Mouse (Mus musculus) lung, postnatal 4 days (tissue): ENCODE results near the gene Rps24.
"Not testable (repeated sequence)": the region's sequence is repeated elsewhere in the genome, so short reads cannot be mapped to it uniquely, and the experiment has no call there.

Experiments
- DNase-seq, 2 experiments: peaks; one replicate each; pipeline ENCODE4 v3.0.0; 2021

Gene Rps24

DNA sequence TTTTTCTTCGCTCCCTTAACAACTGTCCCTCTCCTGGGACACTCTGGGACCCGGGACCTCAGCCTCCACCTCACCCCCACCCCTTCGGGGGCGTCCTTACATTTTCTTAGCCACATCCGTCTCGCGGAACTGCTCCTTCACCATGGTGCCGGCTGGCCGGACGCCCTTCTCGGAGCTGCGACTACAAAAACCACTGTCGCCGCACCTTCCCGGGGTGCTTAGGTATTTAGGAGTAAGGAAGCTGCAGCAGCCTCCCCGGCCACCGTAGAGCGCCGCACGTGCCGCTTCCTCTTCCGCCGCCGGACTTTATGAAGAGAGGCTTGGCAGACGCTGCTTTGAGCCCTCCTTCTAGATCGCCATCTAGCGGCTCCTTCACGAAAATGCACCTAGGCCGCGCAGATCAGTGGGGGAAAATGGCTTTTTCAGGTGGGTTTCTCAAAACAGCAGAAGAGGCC is at the start of gene Rps24, which contains the start of gene Polr3a:
TSS of gene Rps24 (plus strand) at position 353 of the 455 bp plus-strand sequence.
TSS of gene Polr3a (minus strand) at position 286 of the 455 bp plus-strand sequence.
- peak; percentile 91 to 94 for DNase-seq

DNA sequence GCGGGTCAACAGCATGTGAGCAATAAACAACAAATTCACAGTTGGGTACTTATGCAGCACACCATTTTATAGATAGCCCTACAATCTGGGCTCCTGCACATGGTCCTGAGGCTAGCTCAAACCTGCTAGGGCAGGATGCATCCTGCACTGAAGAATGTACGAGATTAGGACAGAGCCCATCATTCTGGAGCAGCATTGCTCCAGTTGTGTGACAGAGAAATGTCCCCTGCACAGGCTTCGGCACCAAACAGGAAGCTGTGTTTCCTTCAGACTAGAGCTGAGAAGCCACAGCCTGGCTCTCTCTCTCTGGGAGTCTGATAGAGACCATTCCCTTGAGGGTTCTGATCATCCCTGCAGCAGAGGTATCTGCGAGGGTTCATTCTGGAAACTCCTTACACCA is 43.4 kb upstream of the Rps24 start:
- DNase-seq, result not testable (repeated sequence)

DNA sequence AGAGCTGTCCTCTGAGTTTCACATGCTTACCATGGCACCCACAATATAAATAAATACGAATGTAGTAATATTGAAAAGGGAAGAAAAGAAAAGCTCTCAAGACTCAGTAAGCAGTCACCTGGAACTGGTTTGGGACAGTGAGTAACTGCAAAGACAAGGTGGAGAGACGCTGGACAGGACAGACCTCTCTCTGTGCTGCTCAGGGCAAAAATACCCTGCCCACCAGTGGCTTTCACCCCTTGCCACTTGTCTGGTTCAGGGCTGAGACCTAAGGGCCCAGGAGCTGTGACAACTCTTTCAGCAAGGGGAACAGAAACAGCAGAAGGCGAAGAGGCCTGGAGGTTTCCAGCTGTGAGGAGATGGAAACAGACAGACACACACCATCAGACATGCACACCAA is 28.7 kb upstream of the Rps24 start:
- DNase-seq, result no peak

DNA sequence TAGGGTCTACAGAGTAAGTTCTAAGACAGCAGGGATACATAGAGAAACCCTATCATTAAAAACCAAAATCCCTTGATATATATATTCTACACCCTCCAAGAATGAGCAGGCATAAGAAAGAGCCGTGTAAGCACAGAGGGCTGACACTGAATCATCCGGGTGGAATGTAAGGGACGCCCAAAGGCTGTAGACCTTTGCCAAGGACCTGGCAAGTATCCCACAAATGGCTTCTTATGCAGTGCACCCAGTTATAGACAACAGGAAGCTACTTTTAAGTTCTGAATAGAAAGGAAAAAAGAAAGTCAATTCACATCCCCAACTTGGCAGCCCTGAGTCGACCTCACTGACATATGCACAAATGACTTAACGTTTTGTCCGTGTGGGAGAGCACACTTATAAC is 18.1 kb upstream of the Rps24 start:
- DNase-seq, result no peak

GRCm38 (mm10) chr14:24486241-24486767 is 621 bp upstream of the Rps24 start:
- DNase-seq, result no peak

GRCm38 (mm10) chr14:24489772-24490171 is 2.8 kb downstream of the Rps24 start:
- not testable (repeated sequence) for DNase-seq

DNA sequence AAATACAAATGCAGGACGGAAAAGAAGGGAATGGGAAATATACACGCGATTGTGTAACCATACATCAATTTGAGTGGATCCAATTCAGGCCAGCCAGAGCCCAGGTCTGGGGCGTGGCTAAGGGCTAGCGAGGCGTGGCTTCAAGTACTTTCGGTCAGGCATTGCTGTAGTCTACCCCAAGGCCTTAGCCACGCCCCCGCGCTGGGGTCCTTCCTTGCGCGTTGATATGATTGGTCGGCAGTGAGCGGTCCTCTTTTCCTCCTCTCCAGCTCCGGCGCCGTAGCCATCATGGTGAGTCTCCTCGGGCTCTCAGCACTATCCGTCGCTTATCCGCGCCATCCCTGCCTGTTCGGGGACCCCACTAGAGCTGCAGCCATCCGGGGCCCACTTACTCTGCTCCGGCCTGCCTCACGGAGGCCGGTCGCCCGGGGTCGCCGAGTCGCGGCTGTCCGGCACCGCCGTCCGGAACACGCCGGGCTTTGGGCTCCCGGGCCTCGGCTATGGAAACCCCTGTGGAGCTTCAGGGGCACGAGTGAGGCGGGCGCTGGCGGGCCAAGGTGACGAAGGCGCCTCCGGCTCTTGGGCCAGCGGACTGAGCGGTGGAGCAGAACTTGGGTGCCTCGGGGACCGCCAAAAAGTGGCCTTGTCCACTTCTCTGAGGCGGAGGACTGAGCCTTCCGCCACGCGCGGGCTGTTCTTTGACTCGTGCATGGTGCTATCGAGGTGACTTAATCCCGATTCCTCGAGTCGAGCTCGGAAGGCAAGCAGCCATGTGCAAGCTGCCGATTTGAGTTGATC is 3.7 kb downstream of the Rps24 start:
- peak; percentile 97 for DNase-seq

DNA sequence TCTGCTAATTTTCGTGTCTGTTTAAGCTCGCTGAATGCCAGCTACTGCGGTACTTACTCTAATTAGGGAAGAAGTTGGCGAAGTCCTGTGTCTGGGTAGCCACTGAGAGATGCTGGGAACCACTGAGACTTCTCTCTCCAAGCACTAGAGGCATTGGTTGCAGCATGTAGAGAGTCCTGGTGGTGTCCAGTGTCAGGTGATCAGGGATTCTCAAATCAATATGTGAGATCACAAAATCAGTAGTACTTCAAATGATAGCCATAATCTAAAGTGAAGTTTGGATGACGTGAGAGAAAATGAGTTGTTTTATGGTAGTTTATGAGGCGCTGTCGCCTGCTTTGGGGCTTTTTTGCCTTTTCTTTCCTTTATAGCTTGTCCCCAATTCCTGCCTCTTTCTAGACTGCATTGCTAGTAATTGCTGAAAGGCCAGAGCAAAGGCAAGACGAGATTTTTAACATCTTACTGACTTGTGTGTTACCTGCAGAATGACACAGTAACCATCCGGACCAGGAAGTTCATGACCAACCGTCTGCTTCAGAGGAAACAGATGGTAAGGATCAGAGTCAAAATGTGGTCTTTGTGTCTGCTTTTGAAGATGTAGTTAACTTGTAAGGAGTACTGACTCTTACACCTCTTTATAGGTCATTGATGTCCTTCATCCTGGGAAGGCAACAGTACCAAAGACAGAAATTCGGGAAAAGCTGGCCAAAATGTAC is 4.5 kb downstream of the Rps24 start:
- DNase-seq, result no peak

DNA sequence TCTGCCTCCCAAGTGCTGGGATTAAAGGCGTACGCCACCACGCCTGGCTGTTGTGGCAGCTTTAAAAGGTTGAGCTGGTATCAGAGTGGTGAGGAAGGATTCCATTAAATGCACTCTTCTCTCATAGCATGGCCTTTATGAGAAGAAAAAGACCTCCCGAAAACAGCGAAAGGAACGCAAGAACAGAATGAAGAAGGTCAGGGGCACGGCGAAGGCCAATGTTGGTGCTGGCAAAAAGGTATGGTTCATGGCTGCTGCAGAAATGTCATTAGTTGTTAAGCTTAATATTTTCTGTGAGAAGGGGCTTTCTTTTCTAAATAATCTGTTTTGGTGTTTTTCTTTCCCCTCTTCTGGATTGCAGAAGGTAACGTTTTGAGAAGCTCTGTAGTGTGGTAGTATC is 6.3 kb downstream of the Rps24 start:
- no peak for DNase-seq

DNA sequence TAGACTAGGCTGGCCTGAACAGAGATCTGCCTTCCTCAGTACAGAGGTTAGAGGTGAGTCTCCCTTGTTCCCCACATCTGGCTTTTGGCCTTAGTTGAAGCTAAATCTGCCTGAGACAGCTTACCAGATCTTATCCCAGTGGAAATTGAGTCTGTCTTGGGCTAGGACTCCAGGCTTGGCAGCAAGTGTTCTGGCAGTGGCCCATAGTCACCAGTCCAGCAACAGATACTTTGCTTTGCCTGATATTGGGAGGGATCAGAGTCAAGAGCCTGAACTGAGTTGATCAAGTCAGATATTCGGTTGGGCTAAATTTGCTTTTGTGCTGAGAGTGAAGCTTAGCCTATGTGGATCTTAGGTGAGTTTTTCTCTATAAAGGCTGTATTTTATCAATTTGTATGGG is 9.6 kb downstream of the Rps24 start:
- DNase-seq, result no peak

DNA sequence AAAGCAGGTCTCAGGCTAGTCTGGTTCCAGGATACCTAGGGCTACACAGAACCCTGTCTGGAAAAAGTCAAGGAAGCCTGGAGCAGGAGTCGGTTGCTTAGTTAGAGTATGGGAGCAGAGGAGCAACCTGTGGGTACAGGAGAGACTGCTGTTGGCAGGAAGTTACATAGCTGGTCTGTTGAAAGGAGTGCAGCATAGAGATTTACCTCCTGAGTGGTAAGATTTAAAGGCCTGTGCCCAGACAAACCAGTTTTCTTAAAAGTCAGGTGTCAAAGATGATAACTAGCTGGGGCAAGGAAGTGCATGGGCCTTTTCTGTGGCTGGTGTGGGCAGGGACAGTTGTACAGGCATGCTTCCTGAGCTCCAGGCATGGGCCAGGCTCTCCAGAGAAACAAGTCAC is 10.5 kb downstream of the Rps24 start:
- DNase-seq, result no peak

DNA sequence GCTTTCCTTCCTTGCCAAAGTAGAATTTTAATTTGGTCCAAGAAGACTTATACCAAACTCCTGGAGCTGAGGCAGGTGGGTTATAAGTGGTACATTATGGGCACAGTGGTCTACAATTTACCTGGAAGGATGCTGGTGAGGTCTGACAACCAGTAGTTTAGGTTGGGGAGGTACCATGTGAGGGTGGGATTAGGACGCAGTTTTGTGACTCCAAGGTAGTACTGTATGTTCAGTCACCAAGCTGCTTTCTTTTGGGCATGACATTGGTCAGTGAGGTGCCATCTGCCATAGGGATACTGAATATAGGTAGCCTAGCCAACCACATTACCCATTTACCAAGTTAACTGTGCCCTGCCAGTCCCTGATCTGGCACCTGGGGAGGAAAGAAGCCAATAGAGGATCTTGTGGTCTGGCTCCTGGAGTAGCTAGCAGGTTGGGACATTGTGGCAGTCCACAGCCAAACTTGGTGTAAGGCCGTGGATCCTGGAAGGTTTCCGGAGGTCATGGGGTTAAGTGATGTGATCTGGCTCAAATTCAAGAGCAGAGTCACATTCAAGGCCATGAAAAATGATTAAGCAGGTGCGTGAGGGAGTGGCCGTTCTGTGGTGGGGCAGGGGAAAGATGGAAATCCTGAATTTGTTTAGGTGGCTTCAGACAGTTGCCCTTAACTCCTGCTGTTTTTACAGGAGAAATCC is 11.8 kb downstream of the Rps24 start:
- DNase-seq, result no peak

GRCm38 (mm10) chr14:24499478-24499877 is 12.6 kb downstream of the Rps24 start:
- DNase-seq, result no peak

DNA sequence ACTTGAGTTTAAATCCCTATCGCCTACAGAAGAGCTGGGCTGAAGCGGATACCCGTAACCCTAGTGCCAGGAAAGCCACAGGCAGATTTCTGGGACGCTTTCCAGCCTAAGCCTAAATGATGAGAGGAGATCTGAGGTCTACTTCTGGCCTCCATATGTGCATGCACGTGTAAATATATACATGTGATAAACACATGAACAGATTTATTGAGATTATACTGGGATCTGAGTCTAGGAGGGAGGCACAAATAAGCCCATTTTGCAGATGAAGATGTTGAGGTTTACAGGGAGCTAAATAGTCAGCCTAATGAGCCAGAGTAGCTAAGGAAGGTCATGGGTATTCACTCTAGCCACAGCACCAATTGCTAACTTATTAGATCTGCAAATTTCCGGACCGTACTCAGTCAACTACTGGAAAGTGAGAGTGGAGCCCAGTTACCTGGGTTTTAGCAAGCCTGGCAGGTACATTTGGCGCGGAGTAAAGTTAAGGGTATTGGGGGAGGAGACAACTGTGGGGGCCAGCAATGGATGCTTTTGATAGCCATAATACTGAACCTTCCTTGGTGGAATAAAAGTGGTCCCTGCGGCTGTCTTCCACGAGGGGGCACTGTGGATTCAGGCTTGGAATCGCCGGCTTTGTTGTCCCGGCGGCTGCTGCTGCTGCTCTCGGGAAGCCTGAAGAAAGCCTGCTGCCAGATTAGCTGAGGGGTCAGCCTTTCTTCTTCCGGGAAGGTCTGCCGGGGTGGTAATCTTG is 13.3 kb downstream of the Rps24 start:
- DNase-seq, result peak; percentile 82 to 89

GRCm38 (mm10) chr14:24500845-24501186 is 13.9 kb downstream of the Rps24 start:
- DNase-seq, result no peak

- DNase-seq, result no peak
Measured at GRCm38 (mm10) chr14:24501256-24501655, 14.3 kb downstream of the Rps24 start.

- DNase-seq, result no peak
Measured at GRCm38 (mm10) chr14:24507452-24508069, 20.6 kb downstream of the Rps24 start.

DNA sequence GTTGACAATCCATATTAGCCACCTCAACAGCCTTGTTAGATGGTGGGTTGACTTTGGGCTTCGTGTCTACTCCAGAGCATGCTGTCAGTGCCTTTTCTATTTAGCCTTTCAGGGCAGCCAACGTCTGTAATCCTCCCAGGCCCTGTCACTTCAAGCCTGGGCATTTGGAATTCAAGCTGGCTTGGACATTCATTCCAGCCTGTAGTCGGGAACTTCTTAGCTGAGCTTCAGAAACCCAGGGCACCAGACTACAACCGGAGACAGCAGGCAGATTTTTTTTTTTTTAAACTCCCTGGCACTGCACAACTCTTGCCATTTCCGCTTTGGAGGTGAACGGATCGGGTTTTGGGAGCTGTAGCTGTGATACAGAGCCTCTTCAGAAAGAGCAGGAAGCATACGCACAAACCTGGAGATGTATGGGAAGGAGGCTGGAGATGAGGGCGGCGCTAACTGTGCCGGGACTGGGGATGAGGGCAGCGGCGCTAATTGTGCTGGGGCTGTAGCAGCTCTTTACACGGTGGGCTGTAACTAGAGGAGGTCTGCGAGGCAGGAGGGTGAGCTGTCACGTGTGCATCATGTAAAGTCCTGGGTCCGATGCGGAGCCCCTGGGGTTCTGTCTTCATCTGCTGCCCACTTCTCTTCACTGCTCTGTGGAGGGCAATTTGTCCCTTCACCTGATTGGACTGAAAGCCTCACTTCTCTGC is 21.3 kb downstream of the Rps24 start:
- DNase-seq, result no peak

- no peak for DNase-seq
Measured at GRCm38 (mm10) chr14:24509557-24509956, 22.6 kb downstream of the Rps24 start.

DNA sequence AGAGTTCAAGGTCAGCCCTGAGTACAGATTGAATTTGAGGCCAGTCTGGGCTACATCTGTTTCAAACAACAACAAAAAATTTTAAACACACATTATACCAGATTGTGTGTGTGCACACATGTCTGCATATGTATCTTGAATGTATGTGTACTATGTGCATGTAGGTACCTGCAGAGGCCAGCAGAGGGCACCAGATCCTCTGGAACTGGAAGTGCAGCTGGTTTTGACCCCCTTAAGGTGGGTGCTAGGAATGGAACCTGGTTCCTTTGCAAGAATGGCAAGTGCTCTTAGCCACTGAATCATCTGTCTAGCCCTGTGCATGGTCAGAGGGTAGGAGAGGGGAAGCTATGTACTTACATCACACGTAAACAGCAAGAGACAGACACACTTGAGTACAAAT is 23.3 kb downstream of the Rps24 start:
- DNase-seq, result no peak

GRCm38 (mm10) chr14:24510679-24511078 is 23.8 kb downstream of the Rps24 start:
- no peak for DNase-seq
